7 mouse cellular contexts compared by ENCODE assay signal in genomic region chr13:10071165-10071564, GRCm38 (mm10).
A peak's percentile ranks its signal among the peaks of the same experiment; 100 is the strongest.
DNase-seq lines count a peak whose midpoint lies in the region; ATAC-seq and TF ChIP-seq lines count a peak whose summit lies in the region.

No protein-coding gene starts in this region.

- TF ChIP-seq CTCF in midbrain, postnatal 0 days (IDR thresholded peaks at IDR 0.05) = peak; percentile 75

- no peaks in the 10 kb centered on the region for H3K27me3 ChIP-seq in forebrain, embryonic 16.5 days (replicated peaks; ENCODE audit: control insufficient read depth, insufficient read depth, low read length)
- no peaks in the 10 kb centered on the region for H3K27me3 ChIP-seq in intestine, embryonic 15.5 days (replicated peaks)
- H3K27me3 ChIP-seq in midbrain, postnatal 0 days (ENCODE audit: insufficient read depth, low read length) = no peaks in the 10 kb centered on the region
- no peaks in the 10 kb centered on the region for H3K27me3 ChIP-seq in stomach, embryonic 15.5 days (replicated peaks)

- DNase-seq in CD8-positive naive resting alpha-beta T cell, adult 2 months (ENCODE audit: low read depth in 2 of 2, low spot score in 2 of 2) = peak; percentile 40 to 48
- peak; percentile 3 for DNase-seq in NIH3T3 (ENCODE audit: low read depth)
- DNase-seq in left cerebral cortex, postnatal 14 days (ENCODE audit: low spot score in 2 of 2) = peak; percentile 45 to 52
- DNase-seq in midbrain, postnatal 0 days (ENCODE audit: low spot score) = peak; percentile 78

- intact Hi-C loops in left cerebral cortex, postnatal 14 days (cut with DNase I) = loop anchor here (10.0 kb wide), 1 partner anchor 284 kb away; no protein-coding TSS in a partner anchor

- no peaks in the 10 kb centered on the region for H3K36me3 ChIP-seq in forebrain, embryonic 16.5 days (ENCODE audit: control insufficient read depth, insufficient read depth)
- no peaks in the 10 kb centered on the region for H3K36me3 ChIP-seq in intestine, embryonic 15.5 days
- no peaks in the 10 kb centered on the region for H3K36me3 ChIP-seq in midbrain, postnatal 0 days (ENCODE audit: insufficient read depth, low read length)
- H3K36me3 ChIP-seq in stomach, embryonic 15.5 days = no peaks in the 10 kb centered on the region

- H3K4me3 ChIP-seq in forebrain, embryonic 16.5 days (replicated peaks; ENCODE audit: low read length) = no peak overlapping the region
- H3K4me3 ChIP-seq in intestine, embryonic 15.5 days (replicated peaks) = no peak overlapping the region
- no peak overlapping the region for H3K4me3 ChIP-seq in midbrain, postnatal 0 days (ENCODE audit: low read depth, low read length)
- no peak overlapping the region for H3K4me3 ChIP-seq in stomach, embryonic 15.5 days (replicated peaks)

- no peak overlapping the region for H3K9ac ChIP-seq in forebrain, embryonic 16.5 days (replicated peaks; ENCODE audit: low read depth, low read length)
- H3K9ac ChIP-seq in intestine, embryonic 15.5 days = no peak overlapping the region
- no peak overlapping the region for H3K9ac ChIP-seq in midbrain, postnatal 0 days (replicated peaks; ENCODE audit: low read length, poor library complexity, severe bottlenecking)
- no peak overlapping the region for H3K9ac ChIP-seq in stomach, embryonic 15.5 days

- H3K27ac ChIP-seq in forebrain, embryonic 16.5 days (ENCODE audit: low read length) = no peak overlapping the region
- no peak overlapping the region for H3K27ac ChIP-seq in intestine, embryonic 15.5 days
- no peak overlapping the region for H3K27ac ChIP-seq in midbrain, postnatal 0 days (ENCODE audit: low read depth, low read length)
- no peak overlapping the region for H3K27ac ChIP-seq in stomach, embryonic 15.5 days

- WGBS in forebrain, embryonic 16.5 days = 38% methylated on average over 5 of the region's 5 CpGs
- 18% methylated on average over 5 of the region's 5 CpGs for WGBS in intestine, embryonic 15.5 days
- WGBS in midbrain, postnatal 0 days = 28% methylated on average over 5 of the region's 5 CpGs
- 16% methylated on average over 5 of the region's 5 CpGs for WGBS in stomach, embryonic 15.5 days

- H3K9me3 ChIP-seq in forebrain, embryonic 16.5 days (ENCODE audit: control insufficient read depth, low read length) = no peaks in the 10 kb centered on the region
- no peaks in the 10 kb centered on the region for H3K9me3 ChIP-seq in intestine, embryonic 15.5 days
- H3K9me3 ChIP-seq in midbrain, postnatal 0 days (ENCODE audit: low read length) = no peaks in the 10 kb centered on the region
- no peaks in the 10 kb centered on the region for H3K9me3 ChIP-seq in stomach, embryonic 15.5 days

- no peaks in the 10 kb centered on the region for H3K4me1 ChIP-seq in forebrain, embryonic 16.5 days (replicated peaks; ENCODE audit: control insufficient read depth, insufficient read depth, low read length)
- 0 out of 2 replicates have a peak, but pooled peaks cover 2% of the 10 kb centered on the region for H3K4me1 ChIP-seq in intestine, embryonic 15.5 days (replicated peaks)
- no peaks in the 10 kb centered on the region for H3K4me1 ChIP-seq in midbrain, postnatal 0 days (ENCODE audit: insufficient read depth, low read length)
- no peaks in the 10 kb centered on the region for H3K4me1 ChIP-seq in stomach, embryonic 15.5 days

- H3K4me2 ChIP-seq in forebrain, embryonic 16.5 days (ENCODE audit: low read length) = no peak overlapping the region
- H3K4me2 ChIP-seq in intestine, embryonic 15.5 days (replicated peaks) = no peak overlapping the region
- no peak overlapping the region for H3K4me2 ChIP-seq in midbrain, postnatal 0 days (ENCODE audit: low read depth, low read length, poor library complexity, severe bottlenecking)
- H3K4me2 ChIP-seq in stomach, embryonic 15.5 days = no peak overlapping the region

- ATAC-seq in forebrain, embryonic 16.5 days = peak; percentile 76
- peak; percentile 73 for ATAC-seq in intestine, embryonic 15.5 days
- ATAC-seq in midbrain, postnatal 0 days (ENCODE audit: low FRiP score) = peak; percentile 74; the same call in 1 of the 2 replicates
- ATAC-seq in stomach, embryonic 15.5 days (ENCODE audit: insufficient read depth, low FRiP score, low read depth) = peak; percentile 65; the same call in 1 of the 2 replicates

Comparison
In these comparisons a context has a peak if more than half of its experiments do, and no peak if none do; other contexts are left out.
1. DNase-seq: peak in every context shown above with its lines; median percentile 78 in midbrain, postnatal 0 days; 48 in left cerebral cortex, postnatal 14 days; 44 in CD8-positive naive resting alpha-beta T cell, adult 2 months; 3 in NIH3T3.